Mouse (Mus musculus): ENCODE data around the gene Irf7. TPM values are rescaled to one million over a fixed set of nuclear protein-coding genes. Genes with fewer than 3 reads are reported as not detected.
A peak's percentile ranks its signal among the peaks of the same experiment; 100 is the strongest.

Irf7 gene
- polyA plus RNA-seq, 1 experiment: 278 TPM

GRCm38 (mm10) chr7:141291921-141292582 lies 25.8 kb upstream of the Irf7 start, which contains the start of gene Drd4:
TSS of gene Drd4 (plus strand) at chr7:141292006.
- H3K27me3 ChIP-seq (ENCODE audit: control insufficient read depth, insufficient read depth, low read length): peaks cover 7% of the 10 kb centered on the region
- no peak within 1 kb of the TSS for H3K27ac ChIP-seq (ENCODE audit: control insufficient read depth, insufficient read depth, low read length)
- 10% methylated on average over 46 of the region's 46 CpGs for WGBS
- TF ChIP-seq CTCF (IDR thresholded peaks at IDR 0.05; ENCODE audit: borderline replicate concordance, control insufficient read depth, extremely low read depth, insufficient read depth, low read length, poor library complexity) (no peak), POLR2A (IDR thresholded peaks at IDR 0.05; ENCODE audit: control insufficient read depth, extremely low read depth, insufficient read depth, low read length, poor library complexity) (no peak)
- no peaks in the 10 kb centered on the region for H3K4me1 ChIP-seq (replicated peaks; ENCODE audit: control insufficient read depth, insufficient read depth, low read length)
- no peaks in the 10 kb centered on the region for H3K36me3 ChIP-seq (ENCODE audit: control insufficient read depth, insufficient read depth, low read length)
- H3K4me3 ChIP-seq (ENCODE audit: control insufficient read depth, insufficient read depth, low read length): no peak within 1 kb of the TSS
- DNase-seq: no peak

- Histone ChIP-seq H3K4me3 (ENCODE audit: control insufficient read depth, insufficient read depth, low read length) (no peak overlapping the region), H3K27ac (ENCODE audit: control insufficient read depth, insufficient read depth, low read length) (no peak overlapping the region), H3K27me3 (ENCODE audit: control insufficient read depth, insufficient read depth, low read length) (no peaks in the 10 kb centered on the region; the same call in 1 of the 2 replicates), H3K4me1 (replicated peaks; ENCODE audit: control insufficient read depth, insufficient read depth, low read length) (no peaks in the 10 kb centered on the region), H3K36me3 (ENCODE audit: control insufficient read depth, insufficient read depth, low read length) (no peaks in the 10 kb centered on the region)
- no peak for TF ChIP-seq CTCF (IDR thresholded peaks at IDR 0.05; ENCODE audit: borderline replicate concordance, control insufficient read depth, extremely low read depth, insufficient read depth, low read length, poor library complexity)
- TF ChIP-seq POLR2A (IDR thresholded peaks at IDR 0.05; ENCODE audit: control insufficient read depth, extremely low read depth, insufficient read depth, low read length, poor library complexity): no peak
- WGBS: 97% methylated on average over 3 of the region's 3 CpGs
- no peak for DNase-seq
Measured at GRCm38 (mm10) chr7:141288042-141288441, 21.8 kb upstream of the Irf7 start.

GRCm38 (mm10) chr7:141282756-141283155 lies 16.5 kb upstream of the Irf7 start:
- Histone ChIP-seq H3K4me3 (ENCODE audit: control insufficient read depth, insufficient read depth, low read length) (no peak overlapping the region), H3K27ac (ENCODE audit: control insufficient read depth, insufficient read depth, low read length) (no peak overlapping the region), H3K4me1 (replicated peaks; ENCODE audit: control insufficient read depth, insufficient read depth, low read length) (peaks cover 6% of the 10 kb centered on the region; the same call in 1 of the 2 replicates), H3K36me3 (ENCODE audit: control insufficient read depth, insufficient read depth, low read length) (no peaks in the 10 kb centered on the region), H3K27me3 (ENCODE audit: control insufficient read depth, insufficient read depth, low read length) (peaks cover 4% of the 10 kb centered on the region; the same call in 1 of the 2 replicates)
- DNase-seq: no peak
- no peak for TF ChIP-seq CTCF (IDR thresholded peaks at IDR 0.05; ENCODE audit: borderline replicate concordance, control insufficient read depth, extremely low read depth, insufficient read depth, low read length, poor library complexity)
- TF ChIP-seq POLR2A (IDR thresholded peaks at IDR 0.05; ENCODE audit: control insufficient read depth, extremely low read depth, insufficient read depth, low read length, poor library complexity): no peak
- 93% methylated on average over 4 of the region's 4 CpGs for WGBS

GRCm38 (mm10) chr7:141281442-141281841 lies 15.2 kb upstream of the Irf7 start:
- Histone ChIP-seq H3K27ac (ENCODE audit: control insufficient read depth, insufficient read depth, low read length) (no peak overlapping the region), H3K4me3 (ENCODE audit: control insufficient read depth, insufficient read depth, low read length) (no peak overlapping the region), H3K4me1 (replicated peaks; ENCODE audit: control insufficient read depth, insufficient read depth, low read length) (peaks cover 6% of the 10 kb centered on the region; the same call in 1 of the 2 replicates), H3K36me3 (ENCODE audit: control insufficient read depth, insufficient read depth, low read length) (no peaks in the 10 kb centered on the region), H3K27me3 (ENCODE audit: control insufficient read depth, insufficient read depth, low read length) (peaks cover 4% of the 10 kb centered on the region; the same call in 1 of the 2 replicates)
- TF ChIP-seq CTCF (IDR thresholded peaks at IDR 0.05; ENCODE audit: borderline replicate concordance, control insufficient read depth, extremely low read depth, insufficient read depth, low read length, poor library complexity) (no peak), POLR2A (IDR thresholded peaks at IDR 0.05; ENCODE audit: control insufficient read depth, extremely low read depth, insufficient read depth, low read length, poor library complexity) (no peak)
- WGBS: 92% methylated on average over 6 of the region's 6 CpGs
- DNase-seq: no peak

- no peak for DNase-seq
- H3K4me1 ChIP-seq (replicated peaks; ENCODE audit: control insufficient read depth, insufficient read depth, low read length): peaks cover 6% of the 10 kb centered on the region; the same call in 1 of the 2 replicates
- H3K27ac ChIP-seq (ENCODE audit: control insufficient read depth, insufficient read depth, low read length): no peak within 1 kb of the TSS
- H3K36me3 ChIP-seq (ENCODE audit: control insufficient read depth, insufficient read depth, low read length): no peaks in the 10 kb centered on the region
- TF ChIP-seq CTCF (IDR thresholded peaks at IDR 0.05; ENCODE audit: borderline replicate concordance, control insufficient read depth, extremely low read depth, insufficient read depth, low read length, poor library complexity): no peak
- no peak for TF ChIP-seq POLR2A (IDR thresholded peaks at IDR 0.05; ENCODE audit: control insufficient read depth, extremely low read depth, insufficient read depth, low read length, poor library complexity)
- 14% methylated on average over 46 of the region's 46 CpGs for WGBS
- peak within 1 kb of the TSS; percentile 23; the same call in 1 of the 2 replicates for H3K4me3 ChIP-seq (ENCODE audit: control insufficient read depth, insufficient read depth, low read length)
- peaks cover 4% of the 10 kb centered on the region; the same call in 1 of the 2 replicates for H3K27me3 ChIP-seq (ENCODE audit: control insufficient read depth, insufficient read depth, low read length)
Measured at GRCm38 (mm10) chr7:141278766-141279590, 12.7 kb upstream of the Irf7 start, which contains the start of gene Sct. TSS of gene Sct (minus strand) at chr7:141279133.
